Mouse (Mus musculus): ENCODE data around the gene Plekha4.

- TF ChIP-seq CTCF (IDR thresholded peaks at IDR 0.05; ENCODE audit: borderline replicate concordance, insufficient read depth, low read depth, low read length) (no peak), POLR2A (IDR thresholded peaks at IDR 0.05; ENCODE audit: borderline replicate concordance, insufficient read depth, low read length) (no peak)
Observed at GRCm38 (mm10) chr7:45597013-45597412, 70.9 kb downstream of the Plekha4 start.

Data from cerebellum, adult 2 months (tissue).